Mouse (Mus musculus): ENCODE data around the gene Rab11fip4.

The Rab11fip4 gene

DNA sequence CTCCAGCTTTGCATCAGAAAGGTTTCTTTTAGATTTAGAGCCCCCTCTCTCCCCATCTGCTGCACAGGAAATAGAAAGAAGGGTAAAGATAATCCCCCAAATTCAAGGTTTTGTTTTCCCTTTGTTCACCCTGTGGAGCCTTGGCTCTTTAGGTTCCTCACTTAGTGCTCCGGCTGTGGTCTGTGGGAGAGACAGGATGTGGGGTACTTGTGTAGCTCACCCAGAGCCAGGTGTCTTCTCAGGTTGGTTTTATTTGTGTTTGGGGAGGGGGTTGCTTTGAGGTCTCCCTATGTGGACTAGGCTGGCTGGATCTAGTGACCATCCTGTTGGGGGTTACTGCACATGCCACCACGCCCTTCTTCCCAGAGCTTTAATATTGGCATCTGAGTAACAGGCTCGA lies 23.9 kb downstream of the Rab11fip4 start:
- DNase-seq (ENCODE audit: low read depth, low spot score) = no peak

- DNase-seq (ENCODE audit: low read depth, low spot score) = no peak
Observed at GRCm38 (mm10) chr11:79615871-79616270, 24.9 kb downstream of the Rab11fip4 start.

DNA sequence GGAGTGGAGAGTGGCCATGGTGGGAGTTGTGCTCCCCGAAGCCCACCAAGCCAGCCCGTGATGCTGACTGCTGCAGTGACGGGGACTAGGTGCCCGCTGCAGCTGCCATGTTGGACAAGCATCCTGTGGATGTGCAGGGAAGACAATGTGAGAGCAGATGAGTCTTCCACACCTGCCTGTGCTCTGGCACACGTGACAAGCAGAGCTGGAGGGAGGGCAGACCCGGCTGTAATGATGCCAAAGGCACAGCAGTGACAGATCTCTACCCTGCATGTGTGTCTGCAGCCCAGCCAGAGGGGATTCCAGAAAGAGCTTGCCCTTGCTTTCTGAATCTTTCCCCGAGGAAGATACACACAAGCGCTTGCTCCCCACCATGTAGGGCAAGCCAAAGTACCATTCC lies 27.0 kb downstream of the Rab11fip4 start:
- no peak for DNase-seq (ENCODE audit: low read depth, low spot score)

DNA sequence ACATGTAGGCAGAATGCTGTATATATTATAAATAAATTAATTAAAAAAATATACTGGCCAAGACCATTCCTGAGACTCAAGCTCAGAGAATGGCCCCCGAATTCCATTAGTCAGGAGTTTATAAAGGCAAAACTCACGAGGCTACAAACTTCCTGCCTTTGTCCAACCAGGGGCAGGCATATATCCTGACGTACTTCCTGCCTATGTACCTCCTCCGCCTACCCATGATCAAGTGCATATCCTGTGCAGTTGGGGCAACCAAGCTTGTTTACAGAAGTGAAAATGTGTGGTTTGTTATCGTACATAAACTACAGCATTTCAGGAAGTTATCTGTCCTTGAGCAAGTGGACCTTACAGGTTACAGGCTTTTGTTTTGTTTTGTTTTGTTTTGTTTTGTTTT lies 32.0 kb downstream of the Rab11fip4 start:
- DNase-seq (ENCODE audit: low read depth, low spot score) = no peak

- DNase-seq (ENCODE audit: low read depth, low spot score) = peak; percentile 58
Observed at GRCm38 (mm10) chr11:79624801-79625302, 33.8 kb downstream of the Rab11fip4 start.

- DNase-seq (ENCODE audit: low read depth, low spot score) = no peak
Observed at GRCm38 (mm10) chr11:79628716-79629115, 37.7 kb downstream of the Rab11fip4 start.

DNA sequence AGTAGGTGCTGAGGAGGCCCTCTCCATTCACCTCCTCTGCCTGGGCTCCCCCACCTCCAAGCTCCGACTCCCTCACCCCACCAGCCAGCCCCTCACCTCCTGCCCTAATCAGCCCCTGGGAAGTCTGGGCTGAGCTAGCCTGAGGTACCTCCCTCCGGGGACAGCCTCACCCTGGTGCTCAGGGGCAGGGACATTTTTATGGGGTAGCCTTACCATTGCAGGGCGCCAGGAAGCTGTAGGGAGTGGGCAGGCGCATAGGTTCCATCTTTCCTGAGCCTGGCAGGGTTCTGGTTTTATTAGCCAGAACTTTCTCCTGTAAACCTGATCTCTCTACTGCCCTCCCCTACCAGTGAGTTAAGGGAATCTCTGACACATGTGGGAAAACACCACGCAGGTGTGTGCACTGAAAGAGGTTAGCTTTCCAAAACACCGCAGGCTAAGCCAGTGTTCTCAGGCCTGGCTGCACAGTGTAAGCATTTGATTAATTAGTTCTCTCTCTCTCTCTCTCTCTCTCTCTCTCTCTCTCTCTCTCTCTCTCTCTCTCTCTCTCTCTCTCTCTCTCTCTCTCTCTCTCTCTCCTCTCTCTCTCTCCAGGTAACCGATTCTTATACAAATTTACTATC lies 38.9 kb downstream of the Rab11fip4 start:
- DNase-seq (ENCODE audit: low read depth, low spot score) = no peak

GRCm38 (mm10) chr11:79630521-79630920 lies 39.5 kb downstream of the Rab11fip4 start:
- no peak for DNase-seq (ENCODE audit: low read depth, low spot score)

- DNase-seq (ENCODE audit: low read depth, low spot score) = no peak
Observed at GRCm38 (mm10) chr11:79633366-79633765, 42.4 kb downstream of the Rab11fip4 start.

DNA sequence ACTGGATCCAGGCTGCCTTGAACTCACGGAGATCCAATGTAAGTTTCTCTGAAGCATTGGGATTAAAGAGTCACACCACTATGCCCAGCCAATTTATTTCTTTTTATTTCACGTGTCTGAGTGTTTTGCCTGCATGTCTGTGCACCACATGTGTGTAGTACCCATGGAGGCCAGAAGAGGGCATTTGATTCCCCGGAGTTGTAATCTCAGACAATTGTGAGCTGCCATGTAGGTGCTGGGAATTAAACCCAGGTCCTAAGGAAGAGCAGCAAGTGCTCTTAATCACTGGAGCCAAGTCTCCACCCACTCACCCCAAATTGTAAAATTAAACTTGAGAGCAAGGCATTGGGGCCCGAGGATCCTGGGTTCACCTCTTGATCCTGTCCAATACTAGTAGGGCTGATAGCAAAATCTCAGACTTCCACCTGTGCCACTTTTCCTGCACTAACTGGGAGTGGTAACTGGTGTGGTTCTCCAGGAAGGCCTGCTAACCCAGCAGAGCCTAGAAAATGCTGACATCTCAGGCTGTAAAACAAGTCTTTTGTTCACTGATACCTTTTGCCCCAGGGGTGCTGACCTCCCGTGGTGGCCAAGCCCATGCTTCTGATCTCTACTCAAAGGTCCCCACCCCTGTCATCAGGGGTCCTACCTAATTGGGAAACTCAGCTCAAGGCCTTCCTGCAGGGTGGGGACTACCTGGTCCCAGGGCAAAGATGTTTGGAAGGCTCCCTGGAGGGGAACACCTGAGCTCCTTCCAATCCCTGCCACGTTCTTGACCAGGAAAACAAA lies 44.8 kb downstream of the Rab11fip4 start:
- DNase-seq (ENCODE audit: low read depth, low spot score) = no peak

GRCm38 (mm10) chr11:79636481-79636880 lies 45.5 kb downstream of the Rab11fip4 start:
- no peak for DNase-seq (ENCODE audit: low read depth, low spot score)

- DNase-seq (ENCODE audit: low read depth, low spot score) = no peak
Observed at GRCm38 (mm10) chr11:79638691-79639090, 47.7 kb downstream of the Rab11fip4 start.

GRCm38 (mm10) chr11:79640940-79641733 lies 50.1 kb downstream of the Rab11fip4 start:
- DNase-seq (ENCODE audit: low read depth, low spot score) = no peak

GRCm38 (mm10) chr11:79643730-79644129 lies 52.7 kb downstream of the Rab11fip4 start:
- DNase-seq (ENCODE audit: low read depth, low spot score) = no peak

- DNase-seq (ENCODE audit: low read depth, low spot score) = no peak
Observed at GRCm38 (mm10) chr11:79644717-79645191, 53.7 kb downstream of the Rab11fip4 start.

GRCm38 (mm10) chr11:79646026-79646425 lies 55.0 kb downstream of the Rab11fip4 start:
- DNase-seq (ENCODE audit: low read depth, low spot score) = no peak

DNA sequence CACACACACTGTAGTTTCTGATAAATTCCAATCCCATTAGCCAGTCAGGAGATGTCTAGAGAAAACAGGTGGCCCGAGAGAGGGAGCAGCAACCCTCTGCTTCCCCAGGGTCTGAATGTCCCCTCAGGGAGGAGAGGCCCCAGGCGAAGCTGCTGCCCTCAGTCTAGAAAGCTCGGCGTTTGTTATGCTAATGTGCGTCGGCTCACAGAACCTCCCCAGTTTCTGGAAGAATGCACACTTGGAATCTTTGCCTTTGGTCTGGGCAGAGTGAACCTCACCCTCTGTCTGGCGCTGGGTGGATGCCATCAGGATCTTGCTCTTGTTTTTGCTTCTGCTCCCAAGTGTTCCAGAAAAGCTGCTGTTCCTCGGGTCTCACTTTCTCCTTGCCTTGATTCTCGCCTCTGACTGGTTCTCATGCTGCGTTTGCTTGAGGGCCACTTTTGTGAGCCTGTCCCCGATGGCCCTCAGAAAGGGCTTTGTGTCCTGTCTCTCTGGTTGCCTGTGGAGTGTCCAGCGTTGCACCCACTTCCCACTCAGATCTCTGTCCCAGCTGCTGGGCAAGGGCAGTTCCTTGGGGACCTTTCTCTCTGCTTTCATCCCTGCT lies 55.6 kb downstream of the Rab11fip4 start:
- DNase-seq (ENCODE audit: low read depth, low spot score) = no peak

- no peak for DNase-seq (ENCODE audit: low read depth, low spot score)
Observed at GRCm38 (mm10) chr11:79647071-79647501, 56.1 kb downstream of the Rab11fip4 start.

DNA sequence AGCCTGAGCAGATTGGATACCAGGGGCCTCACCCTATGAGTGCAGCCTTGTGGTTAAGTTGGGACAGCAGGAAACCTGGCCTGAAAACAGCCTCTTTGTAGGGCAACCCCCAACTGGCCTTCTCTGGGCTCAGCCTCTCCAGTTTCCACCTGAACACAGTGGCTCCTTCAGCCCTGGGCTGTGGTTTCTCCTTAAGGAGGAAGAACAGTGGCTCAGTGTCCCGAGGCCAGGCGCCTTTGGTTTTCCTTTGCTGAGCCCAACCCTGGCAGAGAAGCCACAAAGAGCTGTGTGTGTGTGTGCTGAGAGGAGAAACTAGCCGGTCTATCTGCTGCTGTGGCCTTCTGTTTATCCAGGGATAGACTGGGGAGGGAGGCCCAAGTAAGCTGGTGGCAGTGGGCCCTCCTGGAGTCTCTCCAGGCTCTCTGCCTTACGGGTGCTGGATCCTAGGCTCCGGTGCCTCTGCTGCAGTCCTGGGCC lies 59.4 kb downstream of the Rab11fip4 start:
- DNase-seq (ENCODE audit: low read depth, low spot score) = no peak

DNA sequence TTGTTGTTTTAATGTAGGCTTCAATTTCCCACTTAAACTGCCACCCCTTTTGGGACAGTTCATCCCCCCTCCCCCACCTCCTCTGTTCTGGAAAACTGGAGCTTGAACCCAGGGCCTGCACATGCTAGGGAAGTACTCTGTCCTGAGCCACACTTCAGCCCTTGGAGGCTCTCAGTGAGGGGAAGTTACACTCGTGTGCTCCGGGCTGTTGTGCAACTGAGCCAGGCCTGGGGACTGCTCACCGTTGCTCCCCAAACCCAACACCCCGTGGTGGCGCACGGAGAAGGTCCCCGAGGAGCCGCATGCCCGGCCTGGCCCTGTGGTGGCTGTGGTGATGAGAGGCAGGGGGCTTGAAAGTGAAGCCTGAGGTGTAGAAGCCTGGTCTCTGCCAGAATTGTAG lies 61.2 kb downstream of the Rab11fip4 start:
- no peak for DNase-seq (ENCODE audit: low read depth, low spot score)

GRCm38 (mm10) chr11:79652921-79653575 lies 62.0 kb downstream of the Rab11fip4 start:
- DNase-seq (ENCODE audit: low read depth, low spot score) = no peak

All from forelimb bud, embryonic 11.5 days (tissue).